Mouse (Mus musculus): Measurements from ENCODE around the gene 1700013F07Rik.
"Not testable (repeated sequence)": the region's sequence is repeated elsewhere in the genome, so short reads cannot be mapped to it uniquely, and the experiment has no call there.

Gene 1700013F07Rik

DNA sequence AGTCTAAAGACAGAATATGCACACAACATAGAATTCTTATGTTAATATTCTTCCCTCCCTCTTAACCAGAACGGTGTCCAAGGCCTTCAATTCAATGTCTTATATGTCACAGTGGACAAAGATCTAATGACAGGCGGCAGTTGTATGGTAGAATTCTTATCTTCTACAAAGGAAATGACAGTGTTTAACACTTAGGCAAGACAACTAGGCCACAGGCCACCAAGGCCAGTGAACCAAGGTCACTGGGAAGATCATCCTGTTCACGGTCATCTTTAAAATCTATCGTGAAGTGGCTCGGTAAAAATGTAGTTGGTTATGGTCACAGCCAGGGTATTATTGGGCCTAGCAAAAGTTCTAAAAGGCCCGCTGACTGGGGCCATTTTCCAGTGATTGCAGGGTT lies at the start of gene 1700013F07Rik:
1700013F07Rik (plus strand) TSS at position 200 of the 400 bp plus-strand sequence.
- DNase-seq (ENCODE audit: inconsistent ontology term): no peak

DNA sequence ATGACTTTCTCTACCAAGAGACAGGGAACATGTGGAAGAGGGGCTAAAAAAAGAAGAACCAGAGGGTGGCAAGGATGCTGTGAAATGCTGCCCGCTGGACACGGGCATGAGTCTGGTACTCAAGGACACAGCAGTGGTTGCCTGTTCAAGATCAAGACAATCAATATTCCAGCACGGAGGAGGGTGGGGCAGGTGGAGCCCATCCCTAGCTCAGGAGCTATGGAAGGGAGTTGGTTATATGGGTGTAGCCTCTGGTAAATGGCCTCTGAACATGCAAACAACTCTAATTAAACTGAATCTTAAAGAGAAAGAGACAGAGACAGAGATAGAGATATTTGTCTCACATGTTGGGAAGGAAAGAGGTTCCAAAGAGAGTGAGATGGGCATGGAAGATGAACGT lies 49.2 kb upstream of the 1700013F07Rik start:
- DNase-seq (ENCODE audit: inconsistent ontology term): no peak

DNA sequence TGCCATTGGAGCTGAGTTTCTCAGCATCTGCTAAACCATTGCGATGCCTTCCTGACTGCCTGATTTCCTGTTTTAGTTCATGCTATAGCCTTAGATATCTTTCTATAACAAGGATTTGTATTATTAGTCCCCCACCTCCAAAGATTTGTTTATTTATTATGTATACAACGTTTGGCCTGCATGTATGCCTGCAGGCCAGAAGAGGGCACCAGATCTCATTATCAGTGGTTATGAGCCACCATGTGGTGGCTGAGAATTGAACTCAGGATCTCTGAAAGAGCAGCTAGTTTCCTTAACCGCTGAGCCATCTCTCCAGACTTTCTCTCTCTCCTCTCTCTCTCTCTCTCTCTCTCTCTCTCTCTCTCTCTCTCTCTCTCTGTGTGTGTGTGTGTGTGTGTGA lies 44.0 kb upstream of the 1700013F07Rik start:
- no peak for DNase-seq (ENCODE audit: inconsistent ontology term)

DNA sequence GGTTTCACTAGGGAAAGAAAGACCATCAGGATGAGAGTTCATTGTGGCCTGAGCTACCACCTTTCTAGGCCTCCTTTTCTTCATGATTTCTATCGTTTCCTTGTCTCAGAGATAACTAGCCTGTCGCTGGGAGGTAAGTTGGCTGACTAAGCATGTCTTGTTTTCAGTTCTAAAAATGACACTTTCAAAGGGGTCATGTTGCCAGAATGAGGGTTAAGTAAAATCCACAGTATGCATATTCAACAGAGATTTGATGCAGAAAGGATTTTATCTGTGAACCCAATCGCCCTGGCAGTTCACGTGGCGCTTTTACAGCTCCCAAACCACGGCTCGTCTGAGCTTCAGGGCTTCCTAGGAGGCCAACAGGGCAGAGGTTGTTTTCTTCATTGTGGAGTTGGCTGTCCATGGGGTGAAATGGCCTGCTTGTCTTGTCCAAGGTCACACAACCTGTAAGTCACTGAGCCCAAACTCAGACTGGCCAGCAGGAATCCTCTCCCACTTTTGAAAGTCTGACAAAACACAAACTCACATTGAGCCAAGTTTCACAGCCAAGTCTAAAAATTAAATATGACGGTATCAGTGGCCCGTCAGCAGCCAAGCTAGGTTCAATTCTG lies 39.0 kb upstream of the 1700013F07Rik start:
- DNase-seq (ENCODE audit: inconsistent ontology term): no peak

DNA sequence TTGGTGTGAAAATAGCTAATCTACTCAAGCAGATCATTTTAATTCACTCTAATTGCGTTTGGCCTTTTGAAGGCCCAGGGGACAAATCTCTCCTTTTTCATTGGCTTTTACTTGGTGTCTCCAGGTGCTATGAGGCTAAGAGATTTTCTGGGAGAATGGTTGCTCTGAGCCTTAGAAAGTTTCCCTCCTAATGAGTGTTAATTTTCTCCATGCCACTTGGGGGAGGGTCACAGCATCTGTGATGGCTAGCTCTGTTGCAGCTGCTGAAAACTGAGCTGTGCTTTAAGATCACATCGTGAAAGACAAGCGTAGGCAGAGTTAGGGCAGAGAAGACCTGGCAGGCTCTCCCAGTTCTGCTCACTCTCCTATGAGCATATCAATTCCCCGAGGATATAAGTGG lies 38.5 kb upstream of the 1700013F07Rik start:
- DNase-seq (ENCODE audit: inconsistent ontology term): no peak

DNA sequence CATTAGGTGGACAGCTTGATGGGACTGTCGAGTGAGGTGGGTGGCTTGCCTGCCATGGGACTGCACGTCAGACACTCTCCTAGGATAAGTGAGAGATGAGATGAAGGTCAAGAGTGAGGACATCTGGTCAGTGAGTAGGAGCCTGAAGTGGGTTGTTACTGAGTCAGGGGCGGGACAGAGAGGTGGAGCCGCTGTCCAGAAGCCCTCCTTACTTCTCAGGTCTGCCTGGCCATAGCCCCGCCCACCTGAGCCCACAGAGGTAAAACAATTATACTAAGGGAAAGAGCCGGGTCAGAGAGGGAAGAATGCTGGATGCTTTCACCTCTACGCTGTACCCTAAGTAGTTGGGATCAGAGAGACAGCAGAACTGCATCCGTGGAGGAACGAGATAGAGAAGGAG lies 36.3 kb upstream of the 1700013F07Rik start:
- DNase-seq (ENCODE audit: inconsistent ontology term): no peak

DNA sequence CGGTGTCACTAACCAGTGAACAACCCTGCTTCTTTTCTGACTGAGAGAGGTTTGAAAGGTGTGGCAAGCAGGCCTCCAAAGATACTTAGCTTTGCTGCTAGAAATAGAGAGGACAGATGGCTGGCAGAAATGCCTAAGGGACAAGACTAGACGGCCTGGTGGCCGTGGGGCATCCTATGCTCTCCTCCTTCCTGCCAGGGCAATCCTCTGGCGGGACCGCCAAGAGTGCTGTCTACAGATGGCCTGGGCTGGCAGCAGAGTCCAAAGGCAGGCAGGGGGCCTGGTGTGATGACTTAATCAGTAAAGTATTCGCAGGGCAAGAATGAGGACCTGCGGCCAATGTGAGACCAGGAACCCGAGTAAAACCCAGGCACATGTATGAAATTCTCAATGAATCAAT lies 34.1 kb upstream of the 1700013F07Rik start:
- peak; percentile 83 for DNase-seq (ENCODE audit: inconsistent ontology term)

DNA sequence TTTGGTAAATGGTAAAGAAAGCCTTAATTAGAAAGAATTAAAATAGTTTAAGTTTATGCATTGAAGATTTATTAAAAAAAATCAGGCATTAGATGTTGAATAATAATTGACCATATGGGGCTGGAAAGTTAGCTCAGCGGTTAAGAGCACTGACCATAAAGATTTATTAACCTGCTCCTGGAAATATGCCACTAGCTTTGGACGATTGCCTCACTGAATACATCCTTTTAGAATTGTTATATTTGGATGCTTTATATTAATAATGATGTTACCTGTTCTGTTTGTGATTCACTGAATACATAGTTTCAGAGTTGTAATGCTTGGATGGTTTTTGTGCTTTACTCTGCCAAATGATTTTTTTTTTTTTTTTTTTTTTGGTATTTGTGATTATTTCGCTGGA lies 32.5 kb upstream of the 1700013F07Rik start:
- not testable (repeated sequence) for DNase-seq (ENCODE audit: inconsistent ontology term)

DNA sequence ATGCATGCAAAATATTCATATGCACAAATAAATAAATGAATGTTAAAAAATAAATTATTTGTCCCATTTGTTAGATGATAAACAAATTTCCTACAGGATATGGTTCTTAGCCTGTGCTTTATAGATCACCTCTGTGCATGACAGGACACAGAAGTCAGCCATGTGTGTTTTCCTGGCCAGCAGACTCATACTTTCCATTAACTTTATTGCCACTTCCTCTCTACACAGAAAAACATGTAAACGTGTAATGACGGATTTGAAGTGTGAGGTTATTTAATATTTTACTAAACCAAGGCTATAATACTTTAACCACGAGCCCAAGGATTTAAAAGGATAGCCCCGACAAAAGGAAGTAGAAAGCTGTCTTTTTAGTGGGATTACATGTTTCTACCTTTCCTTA lies 30.0 kb upstream of the 1700013F07Rik start:
- no peak for DNase-seq (ENCODE audit: inconsistent ontology term)

DNA sequence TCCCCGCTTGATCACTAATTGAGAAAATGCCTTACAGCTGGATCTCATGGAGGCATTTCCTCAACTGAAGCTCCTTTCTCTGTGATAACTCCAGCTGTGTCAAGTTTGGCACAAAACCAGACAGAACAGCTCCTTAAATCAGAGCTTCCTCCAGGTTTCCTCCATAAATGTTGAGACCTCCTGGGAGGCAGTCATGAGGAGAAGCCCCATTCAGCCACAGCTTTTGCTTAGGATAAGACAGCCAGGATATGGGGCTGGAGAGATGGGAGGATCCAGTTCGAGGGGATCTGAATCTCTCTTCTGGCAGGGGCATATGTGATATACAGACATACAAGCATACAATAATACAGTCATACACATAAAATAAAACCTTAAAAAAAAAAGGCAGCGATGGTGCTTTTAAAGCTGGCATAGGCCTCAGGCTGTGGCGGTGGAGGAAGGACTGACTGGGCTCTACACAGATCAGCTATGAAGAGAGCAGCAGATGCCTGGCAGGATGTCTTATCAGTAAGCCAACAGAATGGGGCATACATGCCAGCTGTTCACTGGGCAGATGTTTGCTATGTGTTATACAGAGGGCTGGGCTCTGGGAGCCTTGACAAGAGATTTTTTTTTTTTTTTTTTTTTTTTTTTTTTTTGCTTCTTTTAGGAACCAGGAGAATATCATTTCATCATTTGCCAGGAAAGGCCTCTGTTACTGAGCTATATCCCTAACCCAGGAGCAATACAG lies 25.0 kb upstream of the 1700013F07Rik start:
- no peak for DNase-seq (ENCODE audit: inconsistent ontology term)

DNA sequence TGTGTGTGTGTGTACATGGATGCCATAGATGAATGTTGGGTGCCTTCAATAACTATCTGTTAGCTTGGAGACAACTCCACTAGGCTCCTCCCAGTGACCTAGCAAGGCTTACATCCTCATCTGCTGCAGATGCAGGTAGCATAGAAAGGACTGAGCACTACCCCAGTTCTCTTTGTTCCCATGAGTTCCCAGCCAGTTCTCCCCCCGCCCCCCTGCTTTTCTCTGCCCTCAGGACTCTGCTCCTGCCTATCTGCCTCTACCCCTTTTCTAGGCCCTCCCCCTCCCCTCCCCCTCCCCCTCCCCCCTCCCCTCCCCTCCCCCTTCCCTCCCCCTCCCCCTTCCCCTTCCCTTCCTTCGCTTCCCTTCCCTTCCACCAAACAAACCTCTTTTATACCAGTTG lies 23.8 kb upstream of the 1700013F07Rik start:
- no peak for DNase-seq (ENCODE audit: inconsistent ontology term)

DNA sequence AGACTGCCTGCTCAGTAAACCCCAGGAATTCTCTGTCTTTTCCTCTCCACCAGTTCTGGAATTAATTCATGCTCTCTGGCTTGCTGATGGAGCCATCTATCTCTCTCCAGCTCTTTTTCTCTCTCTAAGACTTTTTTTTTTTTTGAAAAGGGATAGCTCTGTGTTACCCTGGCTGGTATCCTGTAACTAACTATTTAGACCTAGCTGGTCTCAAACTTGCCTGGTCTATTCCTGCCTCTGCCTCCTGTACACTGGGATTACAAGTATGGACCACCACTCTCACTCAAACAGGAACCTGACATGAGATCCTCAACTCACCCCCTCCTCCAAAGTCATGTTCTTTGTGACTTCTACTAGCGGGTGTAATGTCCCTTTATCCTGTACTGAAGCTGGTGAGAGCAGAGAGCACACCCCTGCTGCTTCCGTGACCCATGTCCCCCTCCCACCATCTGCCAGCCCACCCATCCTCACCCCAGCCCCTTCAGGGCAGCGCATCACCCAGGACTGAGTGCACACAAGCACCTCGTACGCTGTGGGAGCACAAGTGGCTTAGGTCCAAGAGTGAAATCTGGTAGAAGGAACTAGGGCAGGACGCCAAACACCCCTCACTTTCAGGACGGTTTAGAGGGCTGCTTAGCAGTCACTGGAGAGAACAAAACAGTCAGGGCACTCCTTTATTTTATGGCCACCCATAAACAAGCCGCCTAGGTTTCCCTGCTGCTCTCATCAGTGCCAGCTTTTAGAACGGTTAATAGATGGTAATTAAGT lies 23.1 kb upstream of the 1700013F07Rik start:
- no peak for DNase-seq (ENCODE audit: inconsistent ontology term)

DNA sequence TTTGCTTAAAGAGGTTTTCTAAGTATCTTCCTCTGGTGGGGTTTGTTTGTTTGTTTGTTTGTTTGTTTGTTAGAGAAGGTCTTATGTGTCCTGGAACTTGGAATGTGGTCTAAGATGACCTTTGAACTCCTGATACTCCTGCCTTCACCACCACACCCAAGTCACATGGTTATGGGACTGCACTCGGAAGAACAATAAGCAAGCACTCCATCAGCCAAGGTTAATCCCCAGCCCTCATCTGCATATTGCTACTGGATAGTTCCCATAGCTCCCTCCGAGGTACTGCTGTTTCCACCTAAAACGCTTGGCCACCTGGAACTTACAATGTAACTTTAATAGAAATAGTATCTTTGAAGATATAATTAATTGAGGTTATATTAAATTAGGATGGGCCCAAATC lies 20.5 kb upstream of the 1700013F07Rik start:
- DNase-seq (ENCODE audit: inconsistent ontology term): no peak

DNA sequence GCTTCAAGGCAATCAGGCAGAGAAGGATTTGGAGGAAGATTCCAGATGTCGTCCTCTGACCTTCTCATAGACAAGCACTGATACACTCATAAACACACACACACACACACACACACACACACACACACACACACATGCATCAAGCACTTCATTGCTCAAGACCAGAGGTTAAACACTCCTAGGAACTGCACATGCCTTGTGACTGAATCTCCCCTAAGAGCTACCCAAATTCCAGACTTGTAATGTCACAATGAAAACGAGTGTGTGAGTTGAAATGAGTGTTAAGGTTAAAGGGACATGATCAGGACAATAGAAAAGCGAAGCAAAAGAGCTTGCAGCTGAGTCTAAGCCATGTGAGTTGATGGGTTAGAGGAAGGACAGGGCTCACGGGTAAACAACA lies 15.7 kb upstream of the 1700013F07Rik start:
- peak; percentile 41 for DNase-seq (ENCODE audit: inconsistent ontology term)

DNA sequence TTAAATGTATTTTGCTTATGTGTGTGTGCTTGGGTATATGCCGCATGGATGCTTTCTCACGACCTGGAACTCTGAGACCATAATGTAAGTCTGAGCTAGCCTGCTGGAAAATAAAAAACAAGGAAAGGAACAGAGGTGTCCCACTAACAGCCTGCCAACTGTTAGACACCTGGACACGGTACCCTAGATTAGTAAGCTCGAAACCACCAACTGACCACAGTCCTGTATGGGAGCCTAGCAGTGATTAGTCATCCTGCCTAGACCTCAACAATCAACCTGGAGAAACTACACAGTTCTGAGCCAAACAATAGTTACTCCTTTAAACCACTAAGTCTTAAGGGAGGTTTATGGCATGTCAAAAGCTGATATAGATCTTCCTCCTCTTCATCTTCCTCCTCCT lies 10.5 kb upstream of the 1700013F07Rik start:
- DNase-seq (ENCODE audit: inconsistent ontology term): no peak

DNA sequence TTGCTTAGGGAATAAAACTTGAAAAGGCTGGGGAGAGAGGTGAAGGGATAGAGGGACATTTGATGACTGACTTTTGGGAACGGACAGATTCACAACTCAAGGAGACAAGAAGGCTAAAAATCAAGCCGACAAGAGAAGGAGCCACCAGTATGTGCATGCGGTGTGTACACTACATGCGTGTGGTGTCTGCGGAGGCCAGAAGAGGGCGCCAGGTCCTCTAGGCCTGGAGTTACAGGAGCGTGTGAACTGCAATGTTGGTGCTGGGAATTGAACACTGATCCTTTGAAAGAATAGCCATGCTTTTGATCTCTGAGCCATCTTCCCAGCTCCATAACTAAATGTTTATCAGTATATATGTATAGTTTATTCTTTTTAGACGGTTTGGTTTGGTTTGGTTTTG lies 5.5 kb upstream of the 1700013F07Rik start:
- no peak for DNase-seq (ENCODE audit: inconsistent ontology term)

DNA sequence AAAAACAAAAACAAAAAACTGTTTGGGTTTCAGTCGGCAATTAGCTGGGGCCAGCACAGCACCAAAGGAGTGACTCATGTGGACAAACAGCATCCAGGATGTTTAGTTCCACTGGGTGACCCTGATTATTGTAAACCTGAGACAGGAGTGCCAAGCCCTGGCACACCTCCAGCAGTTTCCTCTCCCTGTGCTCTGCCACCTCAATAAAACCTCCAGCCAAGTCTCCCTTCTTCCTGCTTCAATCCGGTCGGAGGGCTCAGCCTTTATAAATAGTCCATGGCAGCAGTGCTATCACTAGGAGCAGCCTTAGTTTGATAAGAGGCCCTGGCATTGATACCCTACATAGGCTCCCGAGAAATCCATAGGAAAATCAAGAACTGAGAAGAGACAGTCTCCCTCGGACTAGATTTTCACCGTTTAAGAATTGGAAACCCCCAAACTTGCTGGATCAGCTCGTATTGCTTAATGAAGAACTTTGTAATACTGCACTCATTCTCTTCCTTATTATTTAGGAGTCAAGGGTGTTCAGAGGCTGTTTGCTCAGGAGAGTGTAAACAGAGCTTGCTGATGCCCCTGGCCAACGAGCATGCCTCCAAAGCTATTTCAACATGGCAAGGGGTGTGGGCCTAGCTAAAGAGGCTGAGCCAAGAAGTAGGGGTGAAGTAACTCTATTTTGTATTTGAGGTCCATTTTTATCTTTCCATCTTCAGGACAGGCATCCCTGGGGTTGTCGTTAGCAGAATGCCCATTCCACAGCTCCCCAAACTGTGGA lies 650 bp upstream of the 1700013F07Rik start:
- DNase-seq (ENCODE audit: inconsistent ontology term): peak; percentile 27

DNA sequence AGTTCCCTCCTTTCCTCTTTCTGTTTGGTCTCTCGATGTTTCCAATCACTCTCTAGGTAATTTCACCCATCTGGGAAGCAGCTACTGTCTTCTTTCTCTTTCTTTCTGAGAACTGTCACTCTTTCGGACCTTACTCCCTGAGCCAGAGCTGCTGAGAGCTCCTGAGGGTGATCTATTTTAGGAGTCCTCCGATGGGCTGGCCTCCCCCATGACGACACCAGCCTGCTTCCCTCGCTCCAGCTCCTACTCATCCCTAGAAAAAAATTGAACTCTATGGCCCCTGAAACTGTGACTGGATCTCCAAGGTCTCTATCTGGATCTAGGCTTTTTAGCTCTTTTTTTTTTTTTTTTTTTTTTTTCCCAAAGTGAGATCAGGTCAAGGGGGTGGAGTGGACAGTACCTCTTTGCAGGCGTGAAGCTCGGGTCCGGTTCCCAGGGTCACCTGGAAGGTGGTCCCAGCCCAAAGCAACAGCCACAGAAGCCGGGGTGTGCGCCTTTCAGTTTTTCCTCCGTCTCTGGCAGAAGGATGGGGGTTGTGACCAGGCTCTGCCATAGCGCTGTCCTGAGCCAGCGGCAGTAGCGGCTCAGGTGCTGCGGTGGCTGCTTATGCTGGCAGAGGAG lies 2.1 kb downstream of the 1700013F07Rik start:
- DNase-seq (ENCODE audit: inconsistent ontology term): no peak

DNA sequence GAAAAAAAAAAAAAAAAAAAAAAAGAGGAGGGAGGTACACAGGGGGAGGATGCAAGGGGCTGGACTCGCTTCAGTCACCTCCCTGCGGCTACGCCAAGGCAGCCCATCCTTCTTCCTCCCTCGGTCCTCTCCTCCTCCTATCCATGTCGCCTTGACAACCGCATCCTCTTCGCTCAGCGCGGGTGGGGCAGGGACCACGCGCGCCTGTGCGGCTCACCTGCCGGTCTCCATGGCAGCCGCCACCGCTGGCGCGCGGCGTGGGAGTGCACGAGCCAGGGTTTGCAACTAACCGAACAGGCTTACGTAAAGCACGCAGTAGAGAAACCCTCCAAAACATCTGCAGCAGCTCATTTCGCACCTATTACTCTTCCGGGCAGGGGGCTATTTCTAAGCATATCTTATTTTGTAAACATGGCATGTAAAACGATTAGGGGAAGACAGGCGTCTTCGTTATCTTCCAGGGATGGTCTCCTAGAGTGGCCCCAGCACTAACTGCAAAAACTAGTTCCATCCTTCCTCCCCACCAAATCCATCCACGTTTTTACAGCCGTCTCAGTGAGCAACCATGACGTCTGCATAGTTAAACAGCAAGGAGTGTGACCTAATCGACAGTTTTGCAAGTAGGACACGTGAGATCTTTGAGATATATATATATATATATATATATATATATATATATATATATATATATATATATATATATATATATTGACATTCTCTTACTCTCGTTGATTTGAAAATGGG lies 2.7 kb downstream of the 1700013F07Rik start, which contains the start of gene 5330417C22Rik:
5330417C22Rik (minus strand) TSS at position 20 of the 744 bp plus-strand sequence.
- peak; percentile 43 for DNase-seq (ENCODE audit: inconsistent ontology term)

DNA sequence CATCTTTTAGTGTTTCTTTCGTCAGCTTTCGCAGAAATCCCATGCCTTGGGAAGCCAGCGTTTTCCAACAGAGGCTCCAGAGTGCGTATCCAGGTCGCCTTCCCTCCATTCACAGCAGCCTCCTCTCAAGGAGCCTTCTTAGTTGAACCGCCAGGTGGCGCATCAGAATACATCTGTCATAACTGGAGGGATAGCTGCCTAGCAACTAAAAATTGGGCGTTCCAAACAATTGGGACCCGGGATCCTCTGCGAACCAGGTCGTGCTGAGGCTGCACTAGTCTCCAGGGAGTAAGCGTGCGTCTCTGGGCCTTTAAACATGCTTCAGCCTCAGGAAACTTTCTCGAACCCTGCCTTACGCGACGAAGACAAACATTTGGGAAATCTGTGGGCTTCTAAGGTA lies 3.4 kb downstream of the 1700013F07Rik start:
- peak; percentile 89 for DNase-seq (ENCODE audit: inconsistent ontology term)

DNA sequence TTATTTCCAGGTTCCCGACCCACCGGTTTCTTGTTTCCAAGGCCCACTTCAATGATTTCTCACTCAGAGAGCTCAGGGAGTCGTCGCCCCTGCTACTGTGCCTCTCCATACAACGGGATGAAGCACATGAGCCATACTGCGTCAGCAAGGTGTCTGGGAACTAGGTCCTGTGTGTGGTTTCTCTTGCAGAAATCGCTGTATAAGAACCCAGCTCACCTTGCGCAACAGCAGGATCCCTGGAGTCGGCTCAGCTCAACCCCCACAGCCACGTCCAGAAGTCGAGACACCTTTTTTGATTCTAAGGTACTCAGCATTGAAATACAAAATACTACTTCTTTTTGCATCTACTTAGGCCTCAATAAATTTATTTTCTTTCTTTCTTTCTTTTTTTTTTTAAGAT lies 8.3 kb downstream of the 1700013F07Rik start:
- no peak for DNase-seq (ENCODE audit: inconsistent ontology term)
